Mouse (Mus musculus) thymus, adult 2 months (tissue): Measurements from ENCODE around the gene Zfyve19. TPM values are rescaled to one million over a fixed set of nuclear protein-coding genes. Genes with fewer than 3 reads are reported as not detected.

Source experiments
- DNase-seq: peaks from one replicate; pipeline ENCODE4 v3.0.0; 2021
- H3K27ac ChIP-seq: fragments of 200-500 bp; 2 replicates; pipeline ENCODE4 v1.5.1; 2012; ENCODE audit warnings: low read length, control low read depth; ENCODE audit not compliant: control insufficient read depth, insufficient read depth
- H3K27me3 ChIP-seq: fragments of 200-500 bp; 2 replicates; pipeline ENCODE4 v1.6.1; 2012; ENCODE audit warnings: mild to moderate bottlenecking, low read length, moderate library complexity, mixed read lengths; ENCODE audit not compliant: control insufficient read depth, insufficient read depth
- H3K36me3 ChIP-seq: fragments of 200-500 bp; 2 replicates; pipeline ENCODE4 v1.6.1; 2012; ENCODE audit warnings: mild to moderate bottlenecking, low read length, moderate library complexity; ENCODE audit not compliant: control insufficient read depth, insufficient read depth
- H3K4me1 ChIP-seq: fragments of 200-500 bp; replicated peaks from 2 replicates; pipeline ENCODE4 v1.6.1; 2012; ENCODE audit warnings: low read length; ENCODE audit not compliant: control insufficient read depth, insufficient read depth
- H3K4me3 ChIP-seq: fragments of 200-500 bp; 2 replicates; pipeline ENCODE4 v1.5.1; 2012; ENCODE audit warnings: mild to moderate bottlenecking, low read length, control low read depth, moderate library complexity; ENCODE audit not compliant: control insufficient read depth, insufficient read depth
- CTCF ChIP-seq: fragments of 200-500 bp; IDR thresholded peaks from 2 replicates; pipeline ENCODE4 v1.5.1; 2012; ENCODE audit warnings: mild to moderate bottlenecking, control low read depth, low read length, moderate library complexity, borderline replicate concordance; ENCODE audit not compliant: control insufficient read depth, poor library complexity, insufficient read depth; ENCODE audit errors: extremely low read depth
- POLR2A ChIP-seq: fragments of 200-500 bp; IDR thresholded peaks from 2 replicates; pipeline ENCODE4 v1.6.1; 2012; ENCODE audit warnings: mild to moderate bottlenecking, low read length, control low read depth, moderate library complexity; ENCODE audit not compliant: control insufficient read depth, poor library complexity, insufficient read depth; ENCODE audit errors: extremely low read depth
- WGBS: fragments of 180-500 bp; shearing (Covaris S2); methylation state at CpG from one replicate; pipeline ENCODE4 v1.1.7; 2018; 5-methylcytosine and 5-hydroxymethylcytosine counted together
- polyA plus RNA-seq: library from polyadenylated mRNA; depleted of rRNA; stranded (reverse); fragments of >200 nt; gene quantifications from 2 replicates; pipeline ENCODE4 v1.2.3, GENCODE M21; 2012

Zfyve19 gene
- polyA plus RNA-seq, 1 experiment = 60.9 TPM

DNA sequence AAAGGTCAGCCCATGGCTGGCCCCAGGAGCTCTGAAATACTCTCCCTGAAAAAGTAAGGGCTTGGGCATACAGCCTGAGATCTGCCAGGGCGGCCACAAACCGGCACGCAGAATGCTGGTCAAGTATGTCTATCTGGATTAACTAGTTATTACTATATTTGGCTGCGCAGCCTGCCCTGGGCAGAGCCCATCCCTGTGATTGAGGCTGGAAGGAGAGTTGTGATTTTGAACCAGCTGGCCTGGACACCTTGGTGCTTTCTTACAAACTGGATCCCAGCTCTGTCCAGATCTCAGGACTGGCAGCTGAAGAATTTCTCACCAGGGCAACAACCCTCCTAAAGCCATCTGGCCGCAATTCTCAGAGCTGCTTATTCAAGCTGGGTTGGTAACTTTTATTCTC lies 14.3 kb upstream of the Zfyve19 start:
- TF ChIP-seq CTCF (no peak), POLR2A (no peak)
- H3K27me3 ChIP-seq = no peaks in the 10 kb centered on the region
- peaks cover 4% of the 10 kb centered on the region for H3K4me1 ChIP-seq
- H3K27ac ChIP-seq = no peak overlapping the region
- no peak for DNase-seq
- no peaks in the 10 kb centered on the region for H3K36me3 ChIP-seq
- WGBS = 97% methylated on average over 5 of the region's 5 CpGs
- no peak overlapping the region for H3K4me3 ChIP-seq

DNA sequence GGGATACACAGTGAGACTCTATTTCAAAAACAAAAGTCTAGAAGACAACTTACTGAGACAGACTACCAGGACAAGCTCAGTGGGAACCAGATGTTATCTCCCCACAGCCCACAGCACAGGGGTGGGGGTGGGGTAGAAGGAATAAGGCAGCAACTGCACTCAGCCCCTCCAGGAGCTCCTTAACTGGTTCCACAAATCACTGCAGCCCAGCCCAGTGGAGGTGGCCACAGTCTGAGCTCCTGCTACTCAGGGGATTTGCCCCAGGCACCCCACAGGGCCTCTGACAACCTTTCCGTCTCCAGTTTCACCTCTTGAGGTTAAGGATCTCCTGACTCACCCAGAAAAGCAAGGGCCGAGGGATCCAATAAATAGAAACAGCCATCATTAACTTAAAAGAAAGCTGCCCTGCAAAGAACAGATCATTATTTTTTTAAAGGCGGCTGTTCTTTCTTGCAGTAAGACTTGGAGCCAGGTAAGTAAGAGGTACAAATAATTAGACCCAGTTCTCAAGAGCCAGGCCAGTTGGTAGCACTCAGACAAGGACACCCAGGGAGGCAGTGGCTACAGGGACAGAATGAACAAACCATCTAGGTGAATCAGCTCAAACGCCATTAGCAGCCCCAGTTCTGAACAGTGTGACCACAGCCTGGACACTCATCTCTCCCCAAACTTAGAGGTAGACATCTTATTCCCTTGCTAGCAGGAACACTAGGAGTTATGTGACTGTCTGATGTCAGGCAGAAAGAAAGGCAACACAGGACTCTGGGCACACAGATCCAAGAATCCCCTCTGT lies 11.9 kb upstream of the Zfyve19 start:
- H3K27ac ChIP-seq = no peak overlapping the region
- H3K27me3 ChIP-seq = no peaks in the 10 kb centered on the region
- DNase-seq = no peak
- TF ChIP-seq POLR2A (no peak), CTCF (no peak)
- no peak overlapping the region for H3K4me3 ChIP-seq
- 87% methylated on average over 4 of the region's 4 CpGs for WGBS
- peaks cover 3% of the 10 kb centered on the region for H3K4me1 ChIP-seq
- H3K36me3 ChIP-seq = no peaks in the 10 kb centered on the region

DNA sequence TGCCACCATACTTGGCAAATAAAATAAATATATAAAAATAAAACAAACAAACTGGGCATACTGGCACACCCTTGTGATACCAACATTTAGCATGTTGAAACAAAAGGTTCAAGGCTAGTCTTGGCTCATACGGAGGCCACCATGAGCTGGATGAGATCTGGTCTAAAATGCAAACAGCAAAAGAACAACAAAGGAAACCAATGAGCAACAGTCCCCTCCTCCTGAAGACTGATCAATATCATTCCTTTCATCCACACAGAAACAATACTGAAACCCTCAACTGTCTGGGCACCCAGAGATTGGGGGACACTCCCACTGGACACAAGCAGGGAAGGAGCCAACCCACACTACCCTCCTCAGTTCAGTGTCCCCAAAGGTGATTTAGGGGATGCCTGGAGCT lies 10.9 kb upstream of the Zfyve19 start:
- WGBS = 96% methylated on average over 1 of the region's 1 CpGs
- no peak overlapping the region for H3K4me3 ChIP-seq

DNA sequence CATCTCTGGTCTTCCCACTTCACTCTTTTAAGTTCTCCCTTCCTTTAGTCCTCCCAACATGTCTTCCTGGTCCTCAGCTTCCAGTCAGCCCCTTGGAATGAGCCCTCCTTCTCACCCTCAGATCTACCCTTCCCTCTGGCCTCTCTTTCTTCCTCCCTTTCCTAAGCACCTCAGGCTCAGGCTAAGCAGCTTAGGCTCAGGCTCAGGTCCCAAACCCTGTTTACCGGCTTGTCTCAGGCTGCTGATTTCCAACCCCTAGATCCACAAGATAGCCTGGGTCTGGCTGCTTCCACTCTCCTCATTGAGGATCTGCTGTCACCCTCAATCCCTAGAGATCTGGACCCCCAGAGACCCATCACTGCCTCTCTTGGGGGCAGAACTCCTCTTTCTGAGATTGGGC lies 10.4 kb upstream of the Zfyve19 start:
- no peaks in the 10 kb centered on the region for H3K36me3 ChIP-seq
- no peak overlapping the region for H3K27ac ChIP-seq
- no peak for DNase-seq
- H3K4me1 ChIP-seq = peaks cover 5% of the 10 kb centered on the region
- 94% methylated on average over 1 of the region's 1 CpGs for WGBS
- no peak overlapping the region for H3K4me3 ChIP-seq
- TF ChIP-seq POLR2A = no peak
- no peak for TF ChIP-seq CTCF
- H3K27me3 ChIP-seq = no peaks in the 10 kb centered on the region

More for the DNA sequence above, 10.9 kb upstream of the Zfyve19 start:
- no peak for DNase-seq
- Histone ChIP-seq H3K27ac (no peak overlapping the region), H3K36me3 (no peaks in the 10 kb centered on the region), H3K4me1 (peaks cover 5% of the 10 kb centered on the region), H3K27me3 (no peaks in the 10 kb centered on the region)
- TF ChIP-seq POLR2A = no peak
- TF ChIP-seq CTCF = no peak

DNA sequence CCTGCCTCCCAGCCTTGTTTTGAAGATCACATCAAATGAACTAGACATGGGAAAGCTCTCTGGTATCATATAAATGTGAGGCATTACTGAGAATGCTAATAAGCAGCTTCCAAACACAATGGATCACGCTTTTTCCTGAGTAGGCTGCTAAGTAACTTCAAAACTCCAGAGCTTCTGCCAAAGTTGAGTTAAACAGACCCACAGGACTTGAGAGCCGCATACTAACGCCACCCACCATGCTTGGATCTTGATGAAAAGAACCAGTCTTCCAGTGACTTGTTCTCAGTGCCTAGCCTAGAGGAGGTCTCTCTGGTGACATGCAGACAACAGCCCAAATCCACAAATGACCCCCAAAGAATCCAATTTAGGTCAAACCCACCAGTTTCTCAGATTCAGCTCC lies 9.5 kb upstream of the Zfyve19 start:
- Histone ChIP-seq H3K4me3 (no peak overlapping the region), H3K36me3 (no peaks in the 10 kb centered on the region), H3K27me3 (no peaks in the 10 kb centered on the region), H3K4me1 (peaks cover 5% of the 10 kb centered on the region), H3K27ac (no peak overlapping the region)
- no peak for DNase-seq
- no peak for TF ChIP-seq POLR2A
- TF ChIP-seq CTCF = no peak
- 95% methylated on average over 3 of the region's 3 CpGs for WGBS

DNA sequence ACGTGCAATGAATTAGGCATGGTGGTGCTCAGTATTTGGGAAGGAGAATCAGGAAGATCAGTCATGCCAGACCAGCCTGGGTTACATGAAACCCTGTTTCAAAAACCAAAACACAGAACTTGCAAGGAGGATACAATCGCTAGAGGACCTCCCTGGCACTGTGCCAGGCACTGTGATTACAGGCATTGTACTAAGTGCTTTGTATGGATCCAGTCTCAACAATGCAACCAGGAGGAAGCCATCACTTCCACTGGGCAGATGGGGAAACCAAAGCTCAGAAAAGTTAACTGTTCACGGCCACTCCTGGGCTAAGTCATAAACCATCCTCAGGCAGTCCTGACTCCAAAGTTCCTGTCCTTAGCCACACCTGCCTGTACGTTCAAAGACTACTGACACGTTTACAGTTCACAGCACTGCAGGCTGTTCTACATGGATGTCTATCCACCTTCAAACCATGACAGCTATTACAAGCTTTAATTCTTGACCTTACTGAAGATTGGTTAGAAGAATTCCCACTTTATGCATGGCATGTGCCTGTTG lies 5.4 kb upstream of the Zfyve19 start:
- Histone ChIP-seq H3K36me3 (no peaks in the 10 kb centered on the region), H3K4me1 (peaks cover 2% of the 10 kb centered on the region), H3K27me3 (no peaks in the 10 kb centered on the region), H3K4me3 (no peak overlapping the region), H3K27ac (no peak overlapping the region)
- no peak for DNase-seq
- WGBS = 83% methylated on average over 5 of the region's 5 CpGs
- TF ChIP-seq POLR2A = no peak
- no peak for TF ChIP-seq CTCF

DNA sequence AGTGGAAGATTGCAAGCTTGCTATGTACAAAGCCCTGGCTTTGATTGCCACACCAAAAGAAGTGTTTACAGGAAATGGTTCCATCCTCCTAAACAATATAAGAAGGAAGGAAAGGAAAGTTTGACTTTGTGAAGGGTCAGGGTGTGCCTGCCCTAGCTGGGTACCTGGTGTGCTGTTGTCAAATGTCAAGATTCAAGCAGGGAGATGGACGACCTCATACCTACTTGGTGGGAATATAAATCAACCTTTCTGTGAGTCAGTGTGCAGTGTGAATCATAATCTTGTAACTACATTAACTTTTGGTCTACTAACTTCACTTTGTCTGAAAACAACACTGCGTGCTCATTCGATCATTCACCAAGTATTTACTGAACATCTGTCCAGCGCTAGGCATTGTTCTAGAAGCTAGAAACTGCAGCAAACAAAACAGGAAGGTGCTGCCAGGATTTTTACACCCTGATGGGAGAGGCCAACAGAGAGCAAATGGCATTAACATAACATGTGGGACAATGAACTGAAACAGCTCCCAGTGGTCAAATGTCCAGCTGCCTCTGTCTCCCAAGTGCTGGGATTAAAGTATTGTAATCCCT lies 4.5 kb upstream of the Zfyve19 start:
- WGBS = 91% methylated on average over 4 of the region's 4 CpGs
- no peak for DNase-seq
- no peaks in the 10 kb centered on the region for H3K27me3 ChIP-seq
- no peak for TF ChIP-seq POLR2A
- TF ChIP-seq CTCF = no peak
- H3K36me3 ChIP-seq = no peaks in the 10 kb centered on the region
- no peak overlapping the region for H3K27ac ChIP-seq
- H3K4me1 ChIP-seq = peaks cover 2% of the 10 kb centered on the region
- H3K4me3 ChIP-seq = no peak overlapping the region
